Mouse (Mus musculus): ENCODE data around the gene Gm5849.
"Not testable (repeated sequence)": the region's sequence is repeated elsewhere in the genome, so short reads cannot be mapped to it uniquely, and the experiment has no call there.

The Gm5849 gene

GRCm38 (mm10) chr3:90777776-90778175 is at the start of gene Gm5849:
Gene Gm5849 (minus strand): TSS chr3:90777876.
- DNase-seq (ENCODE audit: low spot score) = not testable (repeated sequence)

GRCm38 (mm10) chr3:90749658-90750057 is 28.0 kb downstream of the Gm5849 start:
- DNase-seq (ENCODE audit: low spot score) = no peak

DNA sequence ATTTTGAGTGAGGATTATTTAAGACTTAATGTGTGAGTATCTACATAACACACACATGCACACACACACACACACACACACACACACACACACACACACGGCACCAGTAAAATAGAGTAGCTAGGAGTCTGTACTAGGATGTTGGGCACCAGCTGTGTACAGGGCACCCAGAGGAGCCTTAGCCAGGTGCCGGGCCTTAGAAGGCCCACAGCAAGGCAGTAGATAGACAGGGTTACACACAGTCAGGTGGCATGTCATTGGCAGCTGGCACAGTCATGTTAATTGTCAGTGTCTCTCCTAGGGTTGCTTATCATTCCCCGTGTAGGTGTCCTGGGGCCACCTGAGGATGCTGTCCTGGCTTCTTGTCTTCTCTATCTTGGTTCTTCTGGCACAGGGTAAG is 51.1 kb downstream of the Gm5849 start, which contains the start of gene Pglyrp4:
Pglyrp4 (plus strand) TSS at position 301 of the 400 bp plus-strand sequence.
- no peak for DNase-seq (ENCODE audit: low spot score)
